Mouse (Mus musculus) stomach, embryonic 15.5 days (tissue): ENCODE data around the gene Rxfp1. TPM values are rescaled to one million over a fixed set of nuclear protein-coding genes. Genes with fewer than 3 reads are reported as not detected.

Experiments used
- polyA plus RNA-seq: library from polyadenylated mRNA; unstranded; fragments of >200 nt; fragmentation: Nextera tagmentation; extraction: Ambion mirVana; gene quantifications from 2 replicates; pipeline ENCODE4 v1.2.1, GENCODE M21; 2015

Rxfp1 gene
- polyA plus RNA-seq, 1 experiment from 2014 or later, result not detected

Other genes starting within 250 kb of the Rxfp1 start
- 5.4 and 5.8 TPM in 2 replicates for gene Fnip2, start 170.1 kb downstream of the Rxfp1 start, polyA plus RNA-seq
- gene Ppid, start 146.5 kb downstream of the Rxfp1 start, polyA plus RNA-seq, result 144 and 163 TPM in 2 replicates
- 24.6 and 26.7 TPM in 2 replicates for gene 4930579G24Rik, start 108.8 kb downstream of the Rxfp1 start, polyA plus RNA-seq
- 57.6 and 64.6 TPM in 2 replicates for gene Etfdh, start 108.4 kb downstream of the Rxfp1 start, polyA plus RNA-seq
- gene Tmem144, start 114.9 kb upstream of the Rxfp1 start, polyA plus RNA-seq, result 3.6 and 4.4 TPM in 2 replicates
- gene Fam198b, start 146.7 kb upstream of the Rxfp1 start, polyA plus RNA-seq, result 13.3 and 17.0 TPM in 2 replicates